Mouse (Mus musculus): Measurements from ENCODE around the gene Dlgap1. TPM values are rescaled to one million over a fixed set of nuclear protein-coding genes. Genes with fewer than 3 reads are reported as not detected.
"Not testable (repeated sequence)": the region's sequence is repeated elsewhere in the genome, so short reads cannot be mapped to it uniquely, and the experiment has no call there.

Gene Dlgap1
- total RNA-seq, 2 experiments from 2014 or later, result 0.20 to 0.38 TPM

- no peak for DNase-seq
Observed at GRCm38 (mm10) chr17:70528196-70529187, 559.6 kb downstream of the Dlgap1 start.

- DNase-seq, result no peak
Observed at GRCm38 (mm10) chr17:70534321-70534720, 565.4 kb downstream of the Dlgap1 start.

- no peak for DNase-seq
Observed at GRCm38 (mm10) chr17:70541816-70542215, 572.9 kb downstream of the Dlgap1 start.

- DNase-seq, result no peak
Observed at GRCm38 (mm10) chr17:70550793-70551192, 581.9 kb downstream of the Dlgap1 start.

- no peak for DNase-seq
Observed at GRCm38 (mm10) chr17:70561547-70561946, 592.7 kb downstream of the Dlgap1 start.

GRCm38 (mm10) chr17:70570848-70571247 lies 602.0 kb downstream of the Dlgap1 start:
- DNase-seq, result no peak

GRCm38 (mm10) chr17:70583042-70583441 lies 614.2 kb downstream of the Dlgap1 start:
- DNase-seq, result no peak

GRCm38 (mm10) chr17:70586735-70587425 lies 618.0 kb downstream of the Dlgap1 start:
- no peak for DNase-seq

GRCm38 (mm10) chr17:70587975-70588630 lies 619.2 kb downstream of the Dlgap1 start:
- not testable (repeated sequence) for DNase-seq

GRCm38 (mm10) chr17:70588691-70589090 lies 619.8 kb downstream of the Dlgap1 start:
- DNase-seq, result no peak

GRCm38 (mm10) chr17:70589140-70589539 lies 620.3 kb downstream of the Dlgap1 start:
- no peak for DNase-seq

- no peak for DNase-seq
Observed at GRCm38 (mm10) chr17:70590506-70590905, 621.6 kb downstream of the Dlgap1 start.

GRCm38 (mm10) chr17:70594277-70594676 lies 625.4 kb downstream of the Dlgap1 start:
- no peak for DNase-seq

GRCm38 (mm10) chr17:70596326-70596725 lies 627.5 kb downstream of the Dlgap1 start:
- DNase-seq, result no peak

GRCm38 (mm10) chr17:70600462-70600861 lies 631.6 kb downstream of the Dlgap1 start:
- DNase-seq, result no peak

GRCm38 (mm10) chr17:70602051-70602450 lies 633.2 kb downstream of the Dlgap1 start:
- DNase-seq, result no peak

GRCm38 (mm10) chr17:70605659-70606058 lies 636.8 kb downstream of the Dlgap1 start:
- DNase-seq, result no peak

GRCm38 (mm10) chr17:70612171-70612570 lies 643.3 kb downstream of the Dlgap1 start:
- DNase-seq, result no peak

GRCm38 (mm10) chr17:70613897-70614296 lies 645.0 kb downstream of the Dlgap1 start:
- no peak for DNase-seq

- DNase-seq, result no peak
Observed at GRCm38 (mm10) chr17:70614407-70615060, 645.7 kb downstream of the Dlgap1 start.

GRCm38 (mm10) chr17:70622493-70622892 lies 653.6 kb downstream of the Dlgap1 start:
- no peak for DNase-seq

GRCm38 (mm10) chr17:70626396-70626795 lies 657.5 kb downstream of the Dlgap1 start:
- no peak for DNase-seq

Measured in gastrocnemius, postnatal 25 days (tissue).